Mouse (Mus musculus) liver, postnatal 0 days (tissue): ENCODE data around the gene Rngtt. TPM values are rescaled to one million over a fixed set of nuclear protein-coding genes. Genes with fewer than 3 reads are reported as not detected.

Experiments
- ATAC-seq: fragments of 200-750 bp; cut with Nextera tagmentation; 2 replicates; pipeline ENCODE4 v1.8.0; 2017; ENCODE audit warnings: mild to moderate bottlenecking, moderate library complexity
- DNase-seq: peaks from one replicate; pipeline ENCODE4 v3.0.0-alpha.2; 2016
- H3K27ac ChIP-seq: fragments of 300-500 bp; sonication (generic); 2 replicates; pipeline ENCODE4 v1.5.1; 2014; ENCODE audit warnings: antibody characterized with exemption, moderate library complexity, mild to moderate bottlenecking, low read depth
- H3K27me3 ChIP-seq: fragments of 300-500 bp; sonication (generic); 2 replicates; pipeline ENCODE4 v1.6.1; 2014; ENCODE audit warnings: low read length, control low read depth, mixed read lengths; ENCODE audit not compliant: insufficient read depth
- H3K36me3 ChIP-seq: fragments of 300-500 bp; sonication (generic); replicated peaks from 2 replicates; pipeline ENCODE4 v1.6.1; 2014; ENCODE audit warnings: mild to moderate bottlenecking, control low read depth, low read length, moderate library complexity, mixed read lengths; ENCODE audit not compliant: insufficient read depth
- H3K4me1 ChIP-seq: fragments of 300-500 bp; sonication (generic); 2 replicates; pipeline ENCODE4 v1.6.1; 2014; ENCODE audit warnings: antibody characterized with exemption, mild to moderate bottlenecking, control low read depth; ENCODE audit not compliant: insufficient read depth
- H3K4me2 ChIP-seq: fragments of 300-500 bp; sonication (generic); 2 replicates; pipeline ENCODE4 v1.6.1; 2014; ENCODE audit warnings: low read depth, mild to moderate bottlenecking, low read length, moderate library complexity, mixed read lengths
- H3K4me3 ChIP-seq: fragments of 300-500 bp; sonication (generic); 2 replicates; pipeline ENCODE4 v1.5.1; 2014; ENCODE audit warnings: low read depth, low read length
- H3K9ac ChIP-seq: fragments of 300-500 bp; sonication (generic); replicated peaks from 2 replicates; pipeline ENCODE4 v1.6.1; 2014; ENCODE audit warnings: mild to moderate bottlenecking, moderate library complexity
- H3K9me3 ChIP-seq: fragments of 300-500 bp; sonication (generic); 2 replicates; pipeline ENCODE4 v1.6.1; 2016; ENCODE audit warnings: mild to moderate bottlenecking, control low read depth, low read length, mixed read lengths
- CTCF ChIP-seq: sonication (generic); IDR thresholded peaks from 2 replicates; pipeline ENCODE4 v1.5.1; 2016; ENCODE audit warnings: antibody characterized with exemption, low read depth
- EP300 ChIP-seq: IDR thresholded peaks from 2 replicates; pipeline ENCODE4 v1.6.1; 2016; ENCODE audit warnings: antibody characterized with exemption, low read depth, mild to moderate bottlenecking
- WGBS: fragments of 180-500 bp; shearing (Covaris S2); extraction: QIAGEN DNeasy Blood & Tissue Kit; methylation state at CpG from one replicate; pipeline ENCODE4 v1.1.7; 2014; ENCODE audit not compliant: insufficient replicate concordance; 5-methylcytosine and 5-hydroxymethylcytosine counted together
- polyA plus RNA-seq: library from polyadenylated mRNA; unstranded; fragments of >200 nt; fragmentation: Nextera tagmentation; extraction: Ambion mirVana; gene quantifications from 2 replicates; pipeline ENCODE4 v1.2.1, GENCODE M21; 2015

Gene Rngtt
- polyA plus RNA-seq, 1 experiment from 2014 or later: 9.3 TPM

- no peak for DNase-seq
- no peak for ATAC-seq
- no peaks in the 10 kb centered on the region for H3K9me3 ChIP-seq
- no peaks in the 10 kb centered on the region for H3K4me1 ChIP-seq
- TF ChIP-seq EP300 (no peak), CTCF (no peak)
- peaks cover 3% of the 10 kb centered on the region; the same call in 1 of the 2 replicates for H3K36me3 ChIP-seq
- no peak overlapping the region for H3K27ac ChIP-seq
- no peak overlapping the region for H3K4me2 ChIP-seq
- H3K9ac ChIP-seq: no peak overlapping the region
- no peak overlapping the region for H3K4me3 ChIP-seq
- H3K27me3 ChIP-seq: no peaks in the 10 kb centered on the region
- WGBS: 79% methylated on average over 2 of the region's 2 CpGs
Observed at GRCm38 (mm10) chr4:33405723-33406293, 95.7 kb downstream of the Rngtt start.

- 93% methylated on average over 4 of the region's 4 CpGs for WGBS
- TF ChIP-seq CTCF: no peak
- H3K27me3 ChIP-seq: no peaks in the 10 kb centered on the region
- H3K36me3 ChIP-seq: no peaks in the 10 kb centered on the region; the same call in 1 of the 2 replicates
- no peak overlapping the region for H3K27ac ChIP-seq
- ATAC-seq (no peak), DNase-seq (no peak)
- no peaks in the 10 kb centered on the region for H3K9me3 ChIP-seq
- H3K4me2 ChIP-seq: no peak overlapping the region
- no peak overlapping the region for H3K4me3 ChIP-seq
- no peaks in the 10 kb centered on the region for H3K4me1 ChIP-seq
- no peak overlapping the region for H3K9ac ChIP-seq
Observed at GRCm38 (mm10) chr4:33413791-33414190, 103.7 kb downstream of the Rngtt start.

GRCm38 (mm10) chr4:33414781-33415180, 104.7 kb downstream of the Rngtt start:
- H3K9ac ChIP-seq: no peak overlapping the region
- WGBS: 64% methylated on average over 4 of the region's 4 CpGs
- H3K4me2 ChIP-seq: no peak overlapping the region
- ATAC-seq (no peak), DNase-seq (no peak)
- TF ChIP-seq CTCF (no peak), EP300 (no peak)
- no peaks in the 10 kb centered on the region for H3K9me3 ChIP-seq
- no peaks in the 10 kb centered on the region for H3K4me1 ChIP-seq
- no peak overlapping the region for H3K27ac ChIP-seq
- H3K36me3 ChIP-seq: no peaks in the 10 kb centered on the region; the same call in 1 of the 2 replicates
- no peaks in the 10 kb centered on the region for H3K27me3 ChIP-seq
- no peak overlapping the region for H3K4me3 ChIP-seq

GRCm38 (mm10) chr4:33417391-33417790, 107.3 kb downstream of the Rngtt start:
- no peak for TF ChIP-seq CTCF
- TF ChIP-seq EP300: no peak
- H3K9ac ChIP-seq: no peak overlapping the region
- no peaks in the 10 kb centered on the region for H3K9me3 ChIP-seq
- no peaks in the 10 kb centered on the region for H3K4me1 ChIP-seq
- no peak for ATAC-seq
- no peak overlapping the region for H3K4me2 ChIP-seq
- no peak for DNase-seq
- WGBS: 75% methylated on average over 4 of the region's 4 CpGs
- no peak overlapping the region for H3K4me3 ChIP-seq
- H3K27me3 ChIP-seq: no peaks in the 10 kb centered on the region
- no peaks in the 10 kb centered on the region for H3K36me3 ChIP-seq
- no peak overlapping the region for H3K27ac ChIP-seq

GRCm38 (mm10) chr4:33419644-33420043, 109.5 kb downstream of the Rngtt start:
- Histone ChIP-seq H3K9me3 (no peaks in the 10 kb centered on the region), H3K4me2 (no peak overlapping the region), H3K4me1 (no peaks in the 10 kb centered on the region), H3K27ac (no peak overlapping the region), H3K36me3 (no peaks in the 10 kb centered on the region), H3K4me3 (no peak overlapping the region), H3K9ac (no peak overlapping the region), H3K27me3 (no peaks in the 10 kb centered on the region)
- DNase-seq: no peak
- TF ChIP-seq EP300 (no peak), CTCF (no peak)
- ATAC-seq: no peak
- WGBS: 81% methylated on average over 1 of the region's 1 CpGs

GRCm38 (mm10) chr4:33428856-33429255, 118.7 kb downstream of the Rngtt start:
- Histone ChIP-seq H3K4me2 (no peak overlapping the region), H3K9me3 (no peaks in the 10 kb centered on the region), H3K9ac (no peak overlapping the region), H3K4me1 (no peaks in the 10 kb centered on the region), H3K27me3 (no peaks in the 10 kb centered on the region), H3K4me3 (no peak overlapping the region), H3K36me3 (no peaks in the 10 kb centered on the region), H3K27ac (no peak overlapping the region)
- ATAC-seq (no peak), DNase-seq (no peak)
- 70% methylated on average over 4 of the region's 4 CpGs for WGBS
- no peak for TF ChIP-seq CTCF
- no peak for TF ChIP-seq EP300

- ATAC-seq: no peak
- H3K9ac ChIP-seq: no peak overlapping the region
- H3K27me3 ChIP-seq: no peaks in the 10 kb centered on the region
- H3K4me1 ChIP-seq: no peaks in the 10 kb centered on the region
- no peak for DNase-seq
- no peak for TF ChIP-seq CTCF
- no peak overlapping the region for H3K27ac ChIP-seq
- no peak overlapping the region for H3K4me3 ChIP-seq
- WGBS: 88% methylated on average over 6 of the region's 6 CpGs
- H3K9me3 ChIP-seq: no peaks in the 10 kb centered on the region
- H3K4me2 ChIP-seq: no peak overlapping the region
- no peaks in the 10 kb centered on the region for H3K36me3 ChIP-seq
Observed at GRCm38 (mm10) chr4:33441864-33442263, 131.8 kb downstream of the Rngtt start.
